Mouse (Mus musculus) ES-Bruce4 (cell line): ENCODE results near the gene Vamp5.
A peak's percentile ranks its signal among the peaks of the same experiment; 100 is the strongest.

Experiments used
- CTCF ChIP-seq: IDR thresholded peaks from one replicate; pipeline ENCODE4 v1.8.1; 2011; ENCODE audit warnings: low read depth, low read length
- EP300 ChIP-seq: IDR thresholded peaks from 2 replicates; pipeline ENCODE4 v1.6.1; 2011; ENCODE audit warnings: low read depth, low read length; ENCODE audit not compliant: insufficient read depth
- POLR2A ChIP-seq: IDR thresholded peaks from one replicate; pipeline ENCODE4 v1.8.1; 2011; ENCODE audit warnings: low read length; ENCODE audit not compliant: insufficient read depth

- TF ChIP-seq CTCF (peak; percentile 29), POLR2A (no peak), EP300 (no peak)
These were observed 29.3 kb upstream of the Vamp5 start for GRCm38 (mm10) chr6:72409567-72409966.
